Mouse (Mus musculus): ENCODE measurements around the gene Skint3. TPM values are rescaled to one million over a fixed set of nuclear protein-coding genes. Genes with fewer than 3 reads are reported as not detected.
"Not testable (repeated sequence)": the region's sequence is repeated elsewhere in the genome, so short reads cannot be mapped to it uniquely, and the experiment has no call there.

Gene Skint3
- 0.04 TPM in 1 of 2 replicates, not detected in the other for polyA plus RNA-seq (2016; fragmentation: Nextera tagmentation; extraction: Ambion mirVana)

- Histone ChIP-seq H3K9ac (no peak within 1 kb of the TSS), H3K4me3 (no peak within 1 kb of the TSS), H3K27ac (no peak within 1 kb of the TSS), H3K9me3 (replicated peaks) (no peaks in the 10 kb centered on the region), H3K27me3 (replicated peaks) (no peaks in the 10 kb centered on the region), H3K4me2 (no peak within 1 kb of the TSS), H3K4me1 (no peaks in the 10 kb centered on the region), H3K36me3 (no peaks in the 10 kb centered on the region)
- ATAC-seq, result no peak
- WGBS (ENCODE audit: insufficient replicate concordance), result 63% methylated on average over 1 of the region's 1 CpGs
Observed at GRCm38 (mm10) chr4:112231945-112232344, at the start of gene Skint3. Skint3 (plus strand) TSS chr4:112232245.

DNA sequence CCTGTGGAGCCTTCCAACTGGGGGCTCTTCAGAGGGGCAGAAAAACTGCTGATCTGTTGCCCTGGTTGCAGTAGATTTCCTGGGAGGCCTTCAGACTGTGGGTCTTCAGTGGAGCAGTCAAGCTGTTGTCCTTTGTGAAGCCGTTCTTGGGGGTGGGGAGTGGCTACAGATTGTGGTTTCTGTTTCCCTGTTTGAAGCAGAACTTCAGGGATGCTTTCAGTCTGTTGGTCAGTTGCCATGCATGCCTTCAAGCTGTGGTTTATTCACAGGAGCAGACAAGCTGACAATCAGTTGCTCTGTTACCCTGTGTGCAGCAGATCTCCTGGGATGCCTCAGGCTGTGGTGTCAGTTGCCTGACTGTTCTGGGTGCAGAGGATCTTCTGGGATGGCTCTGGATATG is 11.4 kb downstream of the Skint3 start:
- Histone ChIP-seq H3K9ac (no peak overlapping the region), H3K27ac (no peak overlapping the region), H3K4me3 (no peak overlapping the region), H3K4me1 (no peaks in the 10 kb centered on the region), H3K9me3 (replicated peaks) (peaks cover 3% of the 10 kb centered on the region; the same call in 1 of the 2 replicates), H3K27me3 (replicated peaks) (no peaks in the 10 kb centered on the region), H3K4me2 (no peak overlapping the region), H3K36me3 (no peaks in the 10 kb centered on the region)
- WGBS (ENCODE audit: insufficient replicate concordance), result 35% methylated on average over 1 of the region's 1 CpGs
- no peak for ATAC-seq

DNA sequence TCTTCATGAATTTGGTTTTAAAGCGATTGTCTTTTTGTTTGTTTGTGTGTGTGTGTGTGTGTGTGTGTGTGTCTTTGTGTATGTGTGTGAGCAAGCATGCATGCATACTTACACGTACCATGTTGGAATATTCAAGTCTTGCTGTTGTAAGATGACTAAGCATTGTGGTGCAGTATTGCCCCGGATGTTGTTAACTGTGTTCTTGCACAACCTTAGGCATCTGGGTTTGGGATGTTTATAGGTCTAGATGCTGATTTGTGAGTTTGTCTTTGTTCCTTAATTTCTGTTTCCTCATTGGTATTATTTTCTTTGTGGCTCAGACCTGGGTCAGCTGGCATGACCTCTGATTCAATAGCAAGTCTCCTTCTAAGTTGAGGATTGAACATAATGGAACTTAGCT is 11.9 kb downstream of the Skint3 start:
- Histone ChIP-seq H3K4me1 (no peaks in the 10 kb centered on the region), H3K4me2 (no peak overlapping the region), H3K4me3 (no peak overlapping the region), H3K36me3 (no peaks in the 10 kb centered on the region), H3K9ac (no peak overlapping the region), H3K27ac (no peak overlapping the region), H3K27me3 (replicated peaks) (no peaks in the 10 kb centered on the region), H3K9me3 (replicated peaks) (peaks cover 3% of the 10 kb centered on the region; the same call in 1 of the 2 replicates)
- WGBS (ENCODE audit: insufficient replicate concordance), result 66% methylated on average over 3 of the region's 3 CpGs
- ATAC-seq, result no peak

DNA sequence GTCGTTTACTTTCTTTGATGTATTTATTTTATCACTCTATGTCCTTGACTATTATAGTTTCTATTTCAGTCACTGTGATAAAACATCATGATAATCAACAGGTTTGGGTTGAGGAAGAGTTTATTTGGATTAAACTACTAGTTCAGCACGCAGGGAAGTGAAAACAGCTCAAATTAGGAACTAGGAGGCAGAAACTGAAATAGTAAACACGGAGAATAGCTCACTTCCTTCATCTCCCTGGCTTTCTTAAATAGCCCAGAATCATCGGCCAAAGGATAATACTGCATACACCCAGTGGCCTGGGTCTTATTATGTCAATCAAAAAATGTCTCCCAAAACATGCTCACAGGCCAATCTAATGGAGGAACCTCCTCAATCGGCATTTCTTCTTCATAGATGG is 24.0 kb downstream of the Skint3 start:
- no peaks in the 10 kb centered on the region for H3K27me3 ChIP-seq (replicated peaks)
- no peak overlapping the region for H3K4me2 ChIP-seq
- H3K4me3 ChIP-seq, result no peak overlapping the region
- no peak for ATAC-seq
- 63% methylated on average over 5 of the region's 5 CpGs for WGBS (ENCODE audit: insufficient replicate concordance)
- H3K9ac ChIP-seq, result no peak overlapping the region
- H3K4me1 ChIP-seq, result no peaks in the 10 kb centered on the region
- H3K9me3 ChIP-seq (replicated peaks), result 0 out of 2 replicates have a peak, but pooled peaks cover 4% of the 10 kb centered on the region
- no peak overlapping the region for H3K27ac ChIP-seq
- H3K36me3 ChIP-seq, result no peaks in the 10 kb centered on the region

DNA sequence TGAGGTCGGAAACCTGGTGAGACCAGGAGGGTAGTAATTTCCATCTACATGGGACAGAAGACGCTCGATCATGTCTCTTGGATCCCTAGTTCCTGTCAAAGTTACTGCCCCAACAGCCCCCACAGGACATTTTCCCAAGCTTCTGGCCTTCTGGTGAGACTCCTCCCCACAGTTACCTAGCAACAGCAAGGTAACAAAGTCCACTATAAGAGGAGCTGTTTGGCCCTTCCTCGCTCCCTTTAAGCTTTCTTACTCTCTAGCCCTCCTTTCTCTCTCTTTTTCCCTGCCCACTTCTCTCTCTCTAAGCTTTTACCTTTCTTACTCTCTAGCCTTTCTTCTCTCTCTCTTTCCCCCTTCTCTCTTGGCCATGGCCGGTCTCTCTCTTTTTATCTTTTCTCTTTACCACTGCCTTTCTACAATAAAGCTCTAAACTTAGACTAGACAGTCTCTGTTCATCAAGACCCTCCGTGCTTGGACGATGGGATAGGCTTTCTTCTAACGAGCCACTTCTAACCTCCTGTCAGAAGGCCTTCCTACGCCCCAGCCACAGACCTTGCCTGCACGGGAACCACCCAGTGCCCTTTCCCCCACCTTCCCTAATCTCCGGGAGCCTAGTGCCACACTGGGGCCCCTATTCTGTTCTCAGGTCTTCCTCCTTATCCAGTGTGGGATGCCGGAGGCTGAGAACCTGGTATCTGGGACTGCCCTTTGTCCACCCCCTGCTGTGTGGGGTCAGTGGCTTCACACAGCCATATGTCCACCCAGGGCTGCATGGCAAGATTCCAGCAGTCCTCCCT is 55.3 kb downstream of the Skint3 start:
- no peak overlapping the region for H3K9ac ChIP-seq
- H3K36me3 ChIP-seq, result no peaks in the 10 kb centered on the region
- 66% methylated on average over 12 of the region's 12 CpGs for WGBS (ENCODE audit: insufficient replicate concordance)
- no peaks in the 10 kb centered on the region for H3K9me3 ChIP-seq (replicated peaks)
- H3K27ac ChIP-seq, result no peak overlapping the region
- no peaks in the 10 kb centered on the region for H3K4me1 ChIP-seq
- no peak for ATAC-seq
- no peaks in the 10 kb centered on the region for H3K27me3 ChIP-seq (replicated peaks)
- no peak overlapping the region for H3K4me3 ChIP-seq
- H3K4me2 ChIP-seq, result no peak overlapping the region

DNA sequence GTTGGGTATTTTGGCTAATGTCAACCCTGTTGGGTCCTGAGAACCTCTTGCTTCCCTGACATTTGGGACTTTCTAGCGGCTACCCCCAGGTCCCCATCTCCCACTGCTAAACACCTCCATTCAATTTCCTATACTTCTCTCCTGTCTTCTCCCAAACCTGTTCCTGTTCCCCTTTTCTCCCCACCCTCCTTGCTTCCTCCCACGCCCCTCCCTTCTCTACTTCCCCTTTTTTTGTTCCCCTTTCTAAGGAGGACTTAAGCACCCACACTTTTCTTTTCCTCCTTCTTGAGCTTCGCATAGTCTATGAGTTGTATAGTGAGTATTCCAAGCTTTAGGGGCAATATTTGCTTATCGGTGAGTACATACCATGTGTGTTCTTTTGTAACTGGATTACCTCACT is 56.4 kb downstream of the Skint3 start:
- no peaks in the 10 kb centered on the region for H3K27me3 ChIP-seq (replicated peaks)
- H3K27ac ChIP-seq, result no peak overlapping the region
- ATAC-seq, result no peak
- no peak overlapping the region for H3K4me3 ChIP-seq
- no peaks in the 10 kb centered on the region for H3K36me3 ChIP-seq
- H3K4me2 ChIP-seq, result no peak overlapping the region
- H3K9me3 ChIP-seq (replicated peaks), result no peaks in the 10 kb centered on the region
- 42% methylated on average over 4 of the region's 4 CpGs for WGBS (ENCODE audit: insufficient replicate concordance)
- no peaks in the 10 kb centered on the region for H3K4me1 ChIP-seq
- no peak overlapping the region for H3K9ac ChIP-seq

DNA sequence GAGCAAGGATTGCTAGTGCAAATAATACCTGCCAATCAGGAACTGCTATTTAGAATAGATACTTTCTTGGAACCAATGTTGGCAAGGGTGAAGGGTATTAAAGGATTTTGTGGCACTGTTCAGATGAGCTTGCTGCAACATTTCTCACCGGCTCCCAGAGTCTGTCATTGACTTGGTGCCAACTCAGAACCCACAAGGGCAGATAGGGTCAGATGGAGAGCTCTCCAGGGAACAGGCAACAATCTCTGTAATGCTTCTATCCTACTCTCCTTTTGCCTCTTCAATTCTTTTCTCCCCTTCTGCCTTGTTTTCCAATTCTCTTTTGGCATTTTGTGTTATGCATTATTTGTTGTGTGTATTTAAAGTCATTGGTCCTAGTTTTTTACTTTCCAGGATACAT is 70.3 kb downstream of the Skint3 start:
- no peaks in the 10 kb centered on the region for H3K4me1 ChIP-seq
- H3K27me3 ChIP-seq (replicated peaks), result no peaks in the 10 kb centered on the region
- H3K9me3 ChIP-seq (replicated peaks), result no peaks in the 10 kb centered on the region
- WGBS (ENCODE audit: insufficient replicate concordance), result 57% methylated on average over 1 of the region's 1 CpGs
- H3K4me3 ChIP-seq, result no peak overlapping the region
- no peaks in the 10 kb centered on the region for H3K36me3 ChIP-seq
- H3K27ac ChIP-seq, result no peak overlapping the region
- ATAC-seq, result no peak
- no peak overlapping the region for H3K4me2 ChIP-seq
- H3K9ac ChIP-seq, result no peak overlapping the region

DNA sequence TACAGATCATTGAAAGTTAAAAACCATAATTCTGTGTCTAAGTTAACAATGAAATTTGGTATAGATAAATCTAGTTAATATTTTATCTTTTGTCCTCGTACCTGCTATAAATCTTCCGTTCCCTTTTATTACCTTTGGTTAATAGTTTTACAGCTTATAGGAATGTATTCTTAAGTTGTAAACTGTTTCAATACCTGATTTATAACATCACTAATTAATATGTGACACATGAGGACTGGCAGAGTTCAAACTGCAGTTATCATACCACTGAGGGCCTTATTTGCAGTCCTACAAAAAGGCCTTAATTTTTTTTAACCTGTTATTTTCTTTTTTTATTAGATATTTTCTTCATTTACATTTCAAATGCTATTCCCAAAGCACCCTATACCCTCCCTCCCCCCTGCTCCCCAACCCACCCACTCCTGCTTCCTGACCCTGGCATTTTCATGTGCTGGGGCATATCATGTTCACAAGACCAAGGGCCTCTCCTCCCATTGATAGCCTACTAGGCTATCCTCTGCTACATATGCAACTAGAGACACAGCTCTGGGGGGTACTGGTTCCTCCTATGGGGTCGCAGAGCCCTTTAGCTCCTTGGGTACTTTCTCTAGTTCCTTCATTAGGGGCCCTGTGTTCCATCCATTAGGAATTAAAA is 70.9 kb downstream of the Skint3 start:
- Histone ChIP-seq H3K4me3 (no peak overlapping the region), H3K9ac (no peak overlapping the region), H3K4me1 (no peaks in the 10 kb centered on the region), H3K27ac (no peak overlapping the region), H3K27me3 (replicated peaks) (no peaks in the 10 kb centered on the region), H3K36me3 (no peaks in the 10 kb centered on the region), H3K9me3 (replicated peaks) (no peaks in the 10 kb centered on the region), H3K4me2 (no peak overlapping the region)
- ATAC-seq, result no peak
- WGBS (ENCODE audit: insufficient replicate concordance), result 65% methylated on average over 3 of the region's 3 CpGs

GRCm38 (mm10) chr4:112349111-112349510 is 117.1 kb downstream of the Skint3 start:
- not testable (repeated sequence) for H3K4me1 ChIP-seq; H3K9ac ChIP-seq; H3K4me3 ChIP-seq; H3K27ac ChIP-seq; H3K4me2 ChIP-seq; H3K27me3 ChIP-seq (replicated peaks); ATAC-seq; H3K36me3 ChIP-seq; H3K9me3 ChIP-seq (replicated peaks)
- 84% methylated on average over 17 of the region's 17 CpGs for WGBS (ENCODE audit: insufficient replicate concordance)

Other genes starting within 250 kb of the Skint3 start
- gene Skint1, start 226.0 kb upstream of the Skint3 start, polyA plus RNA-seq (2016; fragmentation: Nextera tagmentation; extraction: Ambion mirVana), result not detected in 2 replicates
- not detected in 2 replicates for gene Skint4, start 160.2 kb upstream of the Skint3 start, polyA plus RNA-seq (2016; fragmentation: Nextera tagmentation; extraction: Ambion mirVana)
- gene Skint9, start 201.7 kb downstream of the Skint3 start, polyA plus RNA-seq (2016; fragmentation: Nextera tagmentation; extraction: Ambion mirVana), result not detected in 2 replicates